Mouse (Mus musculus): ENCODE data around the gene Ldlrap1.

Ldlrap1 gene

DNA sequence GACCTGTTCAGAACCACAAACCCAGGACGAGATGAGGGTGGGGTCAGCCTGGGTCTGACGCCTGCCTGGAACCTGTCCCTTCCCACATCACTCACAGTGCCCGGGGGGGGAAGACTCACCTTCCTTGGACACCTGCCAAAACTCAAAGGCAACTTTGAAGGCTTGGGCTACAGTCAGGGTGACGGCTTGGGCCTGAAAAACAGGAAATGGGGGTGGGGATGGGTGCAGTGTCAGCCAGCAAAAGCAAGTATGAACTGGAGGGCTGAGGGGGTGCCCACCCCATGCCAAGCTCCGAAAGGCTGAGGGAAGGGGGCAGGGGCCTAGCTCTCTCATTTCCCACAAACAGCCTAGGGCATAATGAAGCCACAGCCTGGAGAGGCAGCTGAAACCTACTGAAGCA, 17.6 kb downstream of the Ldlrap1 start:
- no peak for DNase-seq

DNA sequence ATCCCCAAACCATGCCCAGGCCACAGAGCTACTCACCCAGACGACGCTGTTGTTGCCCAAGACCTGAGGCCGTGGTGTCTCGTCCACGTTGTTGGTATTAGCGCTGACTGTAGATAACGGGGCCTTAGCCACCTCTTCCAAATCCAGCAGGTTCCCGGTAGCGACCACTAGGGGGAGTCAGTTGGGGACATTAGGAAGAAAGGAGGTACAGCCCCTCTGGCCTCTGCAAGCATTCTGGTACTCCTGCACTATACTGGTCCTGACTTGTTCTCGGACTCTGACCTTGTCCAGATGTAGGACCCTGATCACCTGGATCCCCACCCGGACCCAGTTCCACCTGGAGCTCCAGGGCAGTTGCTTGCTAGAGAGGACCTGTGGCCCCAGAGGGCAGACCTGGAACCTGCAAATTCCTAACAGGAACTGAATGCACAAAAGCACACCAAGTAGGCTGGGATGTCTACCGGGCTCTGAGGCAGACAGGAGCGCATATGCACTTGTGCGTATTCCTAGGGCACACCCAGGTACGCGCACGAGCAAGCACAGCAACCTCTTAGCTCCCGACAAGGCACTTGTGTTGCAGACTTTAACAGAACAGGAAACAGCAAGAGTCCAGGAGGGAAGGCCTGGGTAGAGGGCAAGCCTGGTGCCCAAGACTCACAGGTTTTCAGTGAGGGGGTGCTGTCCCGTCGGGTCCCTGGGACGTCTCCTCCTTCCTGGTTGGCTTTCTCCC, 18.4 kb downstream of the Ldlrap1 start:
- DNase-seq: peak in 1 of 2 experiments; percentile 41

DNA sequence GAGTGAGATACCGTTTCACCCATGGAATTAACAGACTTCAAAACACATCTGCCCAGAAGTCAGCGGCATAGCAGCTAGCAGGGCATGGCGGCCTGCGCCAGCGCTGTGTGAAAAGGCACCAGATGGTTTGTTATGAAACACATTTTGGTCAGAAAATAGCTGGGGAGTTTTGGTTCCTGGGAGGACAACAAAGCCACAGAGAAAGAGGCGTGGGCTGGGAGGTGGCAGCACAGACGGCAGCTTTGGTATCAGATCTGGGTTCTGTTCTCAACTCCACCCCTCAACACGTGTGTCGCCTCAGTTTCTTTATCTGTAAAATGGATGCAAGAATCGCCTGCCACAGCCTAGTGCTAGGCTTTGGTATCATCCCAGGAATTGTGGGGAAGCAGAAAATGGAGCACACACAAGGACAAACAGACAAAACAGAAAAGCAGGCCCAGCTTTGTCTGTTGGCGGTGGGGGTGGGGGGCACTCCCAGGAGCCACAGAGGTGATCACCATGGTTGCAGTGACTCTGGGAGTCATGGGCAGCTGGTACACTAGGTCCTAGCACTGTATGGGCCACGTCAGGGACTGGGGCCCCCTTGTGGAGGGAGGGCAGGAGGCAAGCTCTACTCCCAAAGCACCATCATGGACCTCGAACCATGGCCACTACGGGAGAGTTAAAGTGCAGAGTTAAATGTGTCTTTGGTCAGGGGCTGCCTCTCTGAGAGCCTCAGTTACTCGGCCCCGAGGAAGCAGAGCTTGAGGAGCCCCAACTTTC, 21.7 kb downstream of the Ldlrap1 start:
- DNase-seq: peak; percentile 36 to 50

DNA sequence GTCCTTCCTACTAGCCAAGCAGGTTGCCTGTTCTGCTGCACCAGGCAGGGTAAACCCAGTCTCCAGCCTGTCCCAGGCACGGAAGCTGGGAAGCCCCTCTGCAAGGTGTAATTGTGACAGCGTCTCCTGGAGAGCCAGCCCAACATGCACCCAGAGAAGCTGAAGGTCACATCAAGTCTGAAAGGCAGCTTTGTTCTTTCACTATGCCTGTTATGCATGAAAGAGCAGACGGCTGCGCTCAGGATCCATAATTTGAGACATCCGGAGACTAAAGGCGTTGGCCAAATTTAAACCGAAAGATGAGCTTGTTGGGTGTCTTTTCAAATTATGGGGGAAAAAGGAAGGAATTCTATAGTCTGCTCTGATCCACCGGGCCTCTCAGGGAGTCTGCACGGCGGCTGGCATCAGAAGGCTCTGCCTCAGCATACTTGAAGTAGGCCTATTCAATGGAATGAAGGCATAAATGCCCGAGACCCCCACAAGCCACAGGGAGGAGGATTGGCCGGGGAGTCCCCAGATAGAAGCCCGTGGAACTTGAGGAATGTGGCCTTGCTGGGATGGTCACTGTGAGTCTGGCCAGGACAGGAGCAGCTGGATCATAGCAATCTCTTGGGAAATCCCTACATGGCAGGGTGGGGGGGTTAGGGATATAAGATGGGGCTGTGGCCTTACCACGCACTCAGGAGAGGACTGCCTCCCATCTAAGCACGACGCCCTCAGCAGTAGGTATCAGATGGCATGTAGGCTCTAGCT, 23.8 kb downstream of the Ldlrap1 start:
- no peak for DNase-seq

DNA sequence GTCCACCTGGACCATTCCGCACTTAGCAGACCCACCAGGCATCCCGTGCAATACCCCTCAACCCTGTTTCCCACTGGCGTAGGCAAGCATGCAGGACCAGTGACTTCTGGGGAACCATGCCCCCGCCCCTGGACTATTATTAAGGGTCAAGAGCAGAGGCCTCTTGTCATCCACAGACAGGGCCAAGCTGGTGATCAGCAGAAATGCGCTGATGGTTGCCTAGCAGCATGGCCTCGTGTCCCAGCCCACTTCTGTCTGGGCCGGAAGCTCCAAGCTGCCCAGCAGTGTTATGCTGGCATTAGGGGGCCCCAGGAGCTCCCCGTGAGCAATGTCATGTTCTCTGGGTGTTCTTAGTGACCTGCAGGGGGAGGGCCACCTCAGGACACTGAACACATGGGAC, 25.9 kb downstream of the Ldlrap1 start:
- DNase-seq: no peak

DNA sequence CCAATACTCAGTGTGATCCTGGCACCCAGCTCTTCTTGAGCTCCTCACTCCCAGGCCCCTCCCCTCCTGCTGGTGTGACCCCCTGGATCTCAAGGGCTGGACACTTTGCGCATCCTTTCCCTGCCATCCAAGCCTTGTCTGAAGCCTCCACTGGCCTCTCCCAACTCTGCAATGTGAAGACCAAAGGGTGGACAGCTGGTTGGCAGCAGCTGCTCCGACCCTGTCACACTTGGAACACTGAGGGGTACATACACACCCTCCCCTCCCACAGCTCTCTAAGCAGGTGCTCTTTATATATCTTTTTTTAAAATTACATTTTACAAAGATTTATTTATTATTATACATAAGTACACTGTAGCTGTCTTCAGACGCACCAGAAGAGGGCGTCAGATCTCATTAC, 27.6 kb downstream of the Ldlrap1 start:
- DNase-seq: no peak

DNA sequence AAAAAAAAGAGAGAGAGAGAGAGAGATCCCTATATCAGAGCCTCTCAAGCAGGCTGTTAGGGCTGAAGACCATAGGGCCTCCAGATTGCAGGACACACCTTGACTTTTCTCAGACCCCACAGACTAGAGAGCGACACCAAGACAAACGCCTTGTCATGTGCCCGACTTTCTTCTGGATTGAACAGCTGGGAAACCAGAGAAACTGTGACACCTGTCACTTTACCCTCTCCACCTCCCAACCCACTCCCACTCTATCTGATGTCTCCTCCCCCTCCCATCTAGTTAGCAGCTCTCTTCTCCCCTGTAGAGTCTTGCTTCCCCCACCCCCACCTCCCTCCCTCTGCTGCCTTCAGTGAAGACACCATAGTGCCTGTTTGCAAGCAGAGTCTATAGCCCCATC, 28.3 kb downstream of the Ldlrap1 start:
- DNase-seq: no peak

DNA sequence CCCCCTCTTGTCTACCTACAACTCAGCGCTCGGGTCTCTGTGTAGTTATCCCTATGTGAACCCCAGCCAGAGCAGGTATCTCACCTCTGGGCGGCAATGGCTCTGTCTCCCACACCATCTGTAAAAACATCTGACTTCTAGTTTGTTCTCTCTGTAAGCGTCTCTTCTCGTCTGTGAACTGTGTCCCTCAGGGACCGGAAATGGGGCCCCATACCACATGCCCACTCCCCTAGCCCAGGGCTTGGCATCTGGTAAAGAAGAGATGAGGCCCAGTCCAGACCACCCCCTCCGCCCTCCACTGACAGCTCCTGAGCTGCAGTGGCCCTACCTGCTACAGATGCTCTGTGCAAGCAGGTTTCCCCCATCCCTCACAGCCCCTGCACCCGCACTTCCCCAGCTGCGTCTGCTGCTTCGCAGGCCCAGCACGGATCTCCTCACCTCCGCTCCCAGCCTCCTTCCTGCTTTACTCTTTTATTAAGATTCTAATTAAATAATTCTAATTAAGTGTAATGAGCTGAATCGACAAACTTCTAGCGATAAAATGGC, 30.4 kb downstream of the Ldlrap1 start:
- no peak for DNase-seq

DNA sequence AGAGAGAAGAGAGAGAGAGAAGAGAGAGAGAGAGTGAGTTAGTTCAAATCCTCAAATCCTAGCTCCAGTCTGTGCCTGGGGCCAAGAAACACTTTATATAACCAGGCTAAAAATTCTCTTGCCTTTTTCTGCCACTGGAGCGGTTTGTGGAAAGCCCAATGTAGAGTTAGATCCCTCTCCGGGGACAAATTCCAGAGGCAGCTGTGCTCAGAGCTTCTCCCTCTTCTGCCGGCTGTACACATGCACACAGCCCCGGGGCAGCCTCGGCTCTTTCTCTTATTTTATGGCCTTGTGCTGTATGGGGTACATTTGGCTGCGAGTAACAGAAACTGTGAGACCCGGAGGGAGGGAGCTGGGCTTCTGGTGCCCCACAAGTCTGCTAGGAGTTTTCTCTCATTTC, 31.7 kb downstream of the Ldlrap1 start:
- DNase-seq: no peak

DNA sequence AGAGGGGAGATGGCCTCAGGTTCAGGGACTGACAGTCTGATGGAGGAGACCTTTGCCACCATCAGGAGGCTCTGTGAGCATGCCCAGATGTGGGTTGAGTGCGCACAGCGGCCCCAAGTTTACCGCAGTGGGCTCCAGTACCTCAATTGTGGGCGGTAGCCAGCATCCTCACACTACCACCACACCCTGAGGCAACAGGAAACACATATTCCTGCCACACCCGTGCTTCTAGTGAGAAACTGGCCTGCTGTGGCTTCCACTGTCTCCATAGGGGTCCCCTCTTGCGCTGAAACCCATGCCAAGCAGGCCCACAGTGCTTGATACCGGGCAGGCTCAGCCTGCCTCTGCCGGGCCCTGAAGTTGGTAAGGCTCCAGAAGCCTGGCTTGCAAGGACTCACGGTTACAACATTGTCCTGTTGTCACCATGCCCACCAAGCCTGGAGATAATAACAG, 33.2 kb downstream of the Ldlrap1 start:
- no peak for DNase-seq

DNA sequence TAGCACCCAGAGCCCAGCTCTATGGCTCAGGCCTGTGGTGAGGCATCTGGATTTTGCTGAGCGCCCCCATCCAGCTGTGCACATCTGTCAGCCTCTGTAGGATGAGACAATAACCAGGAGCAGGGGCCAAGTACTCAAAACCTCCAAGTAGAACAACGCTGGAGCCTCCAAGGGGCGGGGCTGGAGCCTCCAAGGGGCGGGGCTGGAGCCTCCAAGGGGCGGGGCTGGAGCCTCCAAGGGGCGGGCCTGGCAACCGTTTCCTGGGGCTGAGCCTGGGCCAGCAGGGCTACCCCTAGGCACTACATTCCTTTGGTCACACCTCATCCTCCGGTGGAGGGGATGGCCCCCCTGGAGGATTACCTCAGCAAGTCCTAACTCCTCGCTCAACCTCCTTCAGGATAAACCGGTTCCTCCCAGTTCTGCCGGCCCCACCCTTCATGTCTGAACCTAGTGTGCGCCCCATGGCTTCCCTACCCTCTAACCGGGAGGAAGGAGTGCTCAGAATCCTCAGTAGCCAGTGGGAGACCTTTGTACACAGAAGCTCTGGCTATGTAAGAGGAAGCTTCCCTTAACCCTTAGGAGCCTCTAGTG, 33.7 kb downstream of the Ldlrap1 start:
- DNase-seq: no peak

DNA sequence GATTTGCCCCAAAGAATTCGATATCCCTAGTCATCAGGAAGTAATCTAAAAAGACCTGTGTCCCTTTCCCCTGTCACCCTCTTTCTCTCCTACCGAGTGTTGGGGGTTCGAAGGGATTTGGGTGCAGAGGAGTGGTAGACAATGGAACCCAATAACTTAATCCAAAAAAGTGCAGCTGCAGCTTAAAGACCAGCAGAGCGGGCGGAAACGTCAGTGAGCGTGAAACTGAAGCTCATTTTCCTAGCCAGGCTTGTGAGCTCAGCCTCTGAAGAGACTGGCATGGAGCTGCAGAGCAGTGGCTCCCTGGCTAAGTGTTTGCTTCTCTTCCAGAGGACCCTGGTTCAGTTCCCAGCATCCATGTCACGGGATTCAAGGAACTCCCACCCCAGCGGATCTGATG, 34.5 kb downstream of the Ldlrap1 start:
- DNase-seq: no peak

DNA sequence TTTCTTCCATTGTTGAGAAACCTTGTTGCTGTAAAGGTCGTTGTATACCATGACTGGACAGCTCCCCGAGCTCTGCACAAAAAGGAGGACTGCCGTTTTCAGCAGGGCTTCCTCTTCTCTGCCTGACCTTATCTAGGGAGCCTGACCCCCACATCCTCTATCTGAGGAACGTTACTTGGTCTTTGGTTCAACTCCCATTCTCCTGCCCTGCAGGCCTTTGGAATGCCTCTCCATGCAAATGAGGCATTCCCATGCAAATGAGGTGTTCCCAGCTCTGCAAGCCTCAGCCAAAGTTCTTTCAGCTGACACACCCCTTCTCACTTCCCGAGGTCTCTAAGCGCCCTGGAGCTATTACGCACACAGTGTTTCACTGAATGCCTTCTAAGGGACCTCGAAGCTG, 37.7 kb downstream of the Ldlrap1 start:
- DNase-seq: no peak

DNA sequence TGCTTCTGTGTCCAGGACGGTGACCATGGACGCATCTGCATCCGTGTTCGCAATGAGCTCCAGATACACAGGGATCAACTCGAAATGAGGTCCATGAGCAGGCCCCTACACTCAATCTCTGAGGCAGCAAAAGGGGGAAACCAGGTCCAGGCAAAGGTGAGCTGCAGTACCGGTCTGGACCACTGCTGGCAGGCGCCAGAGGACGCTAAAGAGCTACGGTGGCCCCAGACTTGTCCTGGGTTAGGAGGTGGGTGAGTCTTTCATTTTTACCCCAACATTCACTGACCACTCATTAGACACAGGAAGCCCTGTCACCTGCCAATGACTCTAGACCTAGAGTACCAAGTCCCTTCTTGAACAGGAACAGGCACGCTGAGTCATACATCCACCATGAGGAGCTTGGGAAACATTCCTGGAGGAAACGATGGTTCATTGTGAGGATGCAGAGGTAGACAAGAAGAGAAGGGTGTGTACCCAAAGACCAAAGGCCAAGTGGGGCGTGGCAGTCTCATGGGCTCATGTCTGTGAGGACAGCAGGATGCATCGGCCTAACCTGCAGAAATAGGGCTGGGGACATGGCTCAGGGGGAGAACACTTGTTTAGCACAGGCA, 42.0 kb downstream of the Ldlrap1 start:
- DNase-seq: no peak

DNA sequence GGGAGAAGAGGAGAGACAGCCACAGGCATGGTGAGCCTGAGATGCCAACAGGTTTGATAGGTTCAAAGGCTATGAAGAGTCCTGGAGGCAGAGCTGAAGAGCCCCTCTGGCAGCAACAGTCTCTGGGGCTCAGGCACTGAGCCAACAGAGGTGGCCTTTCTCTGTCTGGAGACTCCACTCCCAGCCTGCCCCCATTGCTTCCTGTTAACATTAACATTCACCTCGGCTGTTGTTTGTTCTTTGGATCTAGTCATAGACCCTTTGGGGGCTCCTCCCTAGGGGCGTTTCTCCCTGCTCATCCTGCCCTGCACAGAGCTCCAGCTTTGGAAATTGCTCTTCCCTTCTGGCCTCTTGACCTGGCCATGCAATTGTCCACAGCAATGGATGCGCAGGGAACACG, 42.9 kb downstream of the Ldlrap1 start:
- no peak for DNase-seq

DNA sequence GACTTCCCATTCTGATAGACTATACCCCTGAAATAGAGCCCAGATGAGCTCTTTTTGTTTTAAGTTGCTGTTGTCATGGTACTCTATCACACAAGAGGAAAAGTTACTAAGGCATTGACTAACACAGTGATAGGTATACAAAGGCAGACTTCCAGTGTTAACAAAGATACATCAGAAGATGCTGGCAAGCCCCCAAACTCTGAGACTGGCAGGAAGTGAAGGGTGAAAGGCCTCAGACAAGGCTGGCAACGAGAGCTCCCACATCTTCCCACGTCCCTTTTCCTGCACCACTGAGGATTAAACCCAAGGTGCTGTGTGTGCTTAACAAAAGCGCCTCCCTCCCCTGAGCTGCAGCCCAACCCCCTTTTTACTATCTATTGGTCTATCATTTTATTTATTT, 44.6 kb downstream of the Ldlrap1 start:
- DNase-seq: no peak

DNA sequence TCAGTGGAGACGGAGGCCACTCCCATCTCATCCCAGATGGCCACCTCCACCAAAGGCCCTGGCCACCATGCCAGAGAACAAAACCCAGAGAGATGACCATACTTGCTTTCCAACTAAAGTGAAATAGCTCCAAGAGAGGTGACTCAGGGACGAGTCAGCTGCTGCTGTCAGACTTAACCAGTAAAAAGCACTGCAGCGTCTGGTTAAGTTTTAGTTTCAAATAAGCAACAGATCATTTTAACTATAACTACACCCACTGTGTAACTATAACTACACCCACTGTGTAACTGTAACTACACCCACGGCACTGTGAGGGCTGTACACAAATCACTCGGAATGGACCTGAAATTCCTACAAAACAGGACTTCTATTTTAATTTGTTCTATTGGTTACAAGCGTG, 46.7 kb downstream of the Ldlrap1 start:
- no peak for DNase-seq

DNA sequence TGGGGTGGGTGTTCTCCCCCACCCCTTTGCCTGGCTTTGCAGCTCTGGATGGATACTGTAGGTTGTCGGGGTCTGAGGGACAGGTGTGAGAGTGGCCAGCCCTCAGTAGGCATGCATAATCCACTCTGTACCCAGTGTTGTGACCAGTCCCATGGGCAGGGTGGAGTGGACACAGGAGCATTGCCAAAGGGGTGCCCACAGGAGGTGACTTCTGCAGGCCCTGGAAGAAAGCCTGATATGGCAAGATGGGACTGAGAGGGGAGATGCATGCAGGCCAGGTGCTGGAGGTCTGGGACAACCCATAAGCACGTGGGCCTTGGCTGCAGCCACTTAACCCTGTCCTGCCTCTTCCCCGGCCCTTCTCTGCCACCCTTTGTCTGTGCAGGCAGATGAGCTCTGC, 47.5 kb downstream of the Ldlrap1 start:
- no peak for DNase-seq

DNA sequence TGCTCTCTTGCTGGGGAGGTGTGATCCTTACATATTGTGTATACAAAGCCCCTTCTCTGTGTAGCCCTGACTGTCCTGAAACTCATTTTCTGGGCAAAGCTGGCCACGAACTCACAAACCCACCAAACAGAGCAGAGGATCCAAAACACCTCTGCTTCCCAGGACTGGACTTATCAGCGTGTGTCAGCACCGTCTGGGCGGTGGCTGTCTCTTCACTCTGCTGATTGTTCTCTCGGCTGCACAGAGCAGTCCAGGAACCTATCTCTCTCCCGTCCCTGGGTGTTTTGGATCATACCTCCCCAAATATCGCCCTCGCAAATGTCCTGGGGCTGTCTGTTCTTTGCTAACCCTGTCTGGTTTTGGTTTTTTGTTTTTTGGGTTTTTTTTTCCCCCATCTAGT, 48.3 kb downstream of the Ldlrap1 start:
- no peak for DNase-seq

DNA sequence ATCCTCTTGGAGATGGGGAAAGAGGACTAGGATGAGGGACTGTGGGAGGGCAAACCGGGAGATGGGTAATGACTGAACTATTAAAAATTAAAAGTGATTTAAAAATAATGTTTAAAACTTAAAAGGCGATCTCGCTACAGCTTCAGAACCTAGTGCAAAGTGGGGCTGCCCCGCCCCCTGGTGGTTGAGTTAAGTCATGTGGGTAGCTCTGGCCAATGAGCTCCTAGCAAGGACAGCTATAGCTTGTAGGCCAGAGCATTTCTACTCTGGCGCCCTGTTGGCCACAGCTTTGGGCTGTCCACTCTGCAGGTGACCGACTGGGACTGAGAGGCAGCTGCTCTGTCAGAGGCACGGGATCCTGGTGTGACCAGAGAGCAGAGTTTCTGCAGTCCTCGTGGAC, 53.9 kb downstream of the Ldlrap1 start:
- DNase-seq: peak; percentile 85

DNA sequence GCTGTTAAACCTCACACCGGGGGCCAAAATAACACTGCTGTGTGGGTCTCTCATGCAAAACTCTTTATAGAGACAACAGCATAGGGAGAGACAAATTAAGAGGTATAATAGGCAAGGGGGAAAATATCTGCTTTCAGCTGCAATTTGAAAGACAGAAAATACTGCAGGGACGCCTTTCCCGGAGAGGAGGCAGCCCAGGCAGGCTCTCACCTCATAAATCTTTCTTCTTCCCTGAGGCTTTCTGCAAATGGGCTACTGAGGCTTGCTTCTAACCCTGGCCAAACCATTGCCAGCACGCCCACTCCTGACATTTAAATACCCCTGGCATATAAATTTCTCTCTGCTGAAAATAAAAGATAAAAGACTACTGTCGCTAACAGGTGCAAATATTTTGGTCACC, 62.5 kb downstream of the Ldlrap1 start:
- DNase-seq: no peak

DNA sequence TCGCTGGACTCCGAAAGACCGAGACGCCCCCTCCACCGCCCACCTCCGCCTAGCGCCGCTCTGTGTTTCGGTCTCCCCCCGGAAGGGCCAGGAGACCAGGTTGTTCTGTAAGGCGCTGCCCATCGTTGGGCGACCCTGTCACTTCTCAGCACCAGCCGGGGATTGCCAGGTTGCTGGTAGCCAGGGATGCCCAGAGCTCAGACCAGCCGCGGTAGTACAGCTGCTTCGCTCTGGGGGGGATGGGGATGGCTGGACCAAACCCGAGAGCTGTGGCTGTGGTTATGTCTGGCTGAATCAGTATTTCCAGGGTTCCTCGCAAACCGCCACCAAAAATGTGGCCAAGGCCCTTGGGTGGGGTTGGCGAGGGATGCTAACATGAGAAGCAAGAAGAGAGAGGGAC, 63.2 kb downstream of the Ldlrap1 start:
- DNase-seq: no peak

All from cerebellum, postnatal 36 days (tissue).